Comparison of ENCODE assay signal across 8 mouse cellular contexts in the genomic region with DNA sequence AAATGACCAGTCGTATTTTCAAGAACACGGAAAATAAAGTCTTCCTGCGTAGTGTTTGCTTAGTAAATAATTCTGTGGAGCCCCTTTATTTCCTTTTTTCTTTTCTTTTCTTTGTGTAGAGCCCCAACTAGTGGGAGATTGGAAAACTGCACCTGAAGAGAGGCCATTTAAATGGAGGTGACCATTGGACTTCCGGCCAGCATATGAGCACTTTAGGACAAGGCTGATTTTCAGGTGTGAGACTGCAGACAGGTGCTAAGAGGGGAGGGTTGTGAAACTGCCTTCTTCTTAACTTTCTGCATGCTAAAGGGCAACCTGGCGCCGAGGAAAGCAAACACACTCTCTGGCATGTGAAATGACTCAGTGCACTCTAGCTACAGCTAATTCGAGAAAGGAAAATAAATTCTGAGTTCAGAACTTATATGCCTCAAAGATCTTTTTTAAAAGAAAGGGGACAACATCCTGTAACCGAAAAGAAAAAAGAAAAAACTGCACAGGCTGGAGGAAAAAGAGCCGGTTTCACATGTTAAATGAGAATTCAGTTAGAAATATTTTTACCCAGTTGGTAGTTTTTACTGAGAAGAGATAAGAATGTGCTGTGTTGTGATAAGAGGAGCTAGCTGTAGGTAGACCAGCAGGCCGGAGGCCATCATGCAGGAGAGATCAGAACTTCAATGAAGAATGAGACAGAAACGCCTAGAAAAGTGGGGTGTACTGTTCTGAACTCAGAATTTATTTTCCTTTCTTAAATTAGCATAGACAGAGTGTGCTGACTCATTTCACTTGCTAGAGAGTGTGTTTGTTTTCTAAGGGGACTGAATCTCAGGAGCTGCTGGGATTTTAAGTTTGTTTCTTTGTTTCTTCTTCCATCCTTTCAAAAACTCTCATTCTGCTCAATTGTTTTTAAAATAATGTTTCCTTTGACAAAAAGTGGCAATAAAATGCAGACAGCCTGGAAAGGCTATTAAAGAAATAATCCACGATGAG.
A peak's percentile ranks its signal among the peaks of the same experiment; 100 is the strongest.
DNase-seq lines count a peak whose midpoint lies in the region; ATAC-seq and TF ChIP-seq lines count a peak whose summit lies in the region.

No protein-coding gene starts in this region.

- no peak for TF ChIP-seq POLR2A in bone marrow macrophage, adult 2 months (IDR thresholded peaks at IDR 0.05; ENCODE audit: borderline replicate concordance, low read depth, low read length)

- H3K4me2 ChIP-seq in hindbrain, embryonic 12.5 days (replicated peaks): peak overlapping the region; percentile 65

- ATAC-seq in hindbrain, embryonic 12.5 days (ENCODE audit: low FRiP score): peak; percentile 18; the same call in 1 of the 2 replicates

- peak overlapping the region; percentile 61 for H3K9ac ChIP-seq in hindbrain, embryonic 12.5 days

- TF ChIP-seq CTCF in bone marrow macrophage, adult 2 months (IDR thresholded peaks at IDR 0.05; ENCODE audit: low read depth, low read length): 0 out of 2 replicates have a peak, but pooled peaks have one; percentile 24

- no peak overlapping the region for H3K27ac ChIP-seq in bone marrow macrophage, adult 2 months (ENCODE audit: insufficient read depth, low read depth, low read length)
- peak overlapping the region; percentile 85 for H3K27ac ChIP-seq in hindbrain, embryonic 12.5 days

- peak overlapping the region; percentile 31 for H3K4me3 ChIP-seq in bone marrow macrophage, adult 2 months (ENCODE audit: insufficient read depth, low read length)
- H3K4me3 ChIP-seq in erythroblast, embryonic 14.5 days (replicated peaks): peak overlapping the region; percentile 58
- peak overlapping the region; percentile 33 for H3K4me3 ChIP-seq in hindbrain, embryonic 12.5 days

- WGBS in hindbrain, embryonic 12.5 days: 48% methylated on average over 12 of the region's 12 CpGs

- peaks cover 15% of the 10 kb centered on the region for H3K4me1 ChIP-seq in bone marrow macrophage, adult 2 months (ENCODE audit: control insufficient read depth, insufficient read depth, low read length)
- peaks cover 37% of the 10 kb centered on the region for H3K4me1 ChIP-seq in erythroblast, embryonic 14.5 days (ENCODE audit: control insufficient read depth)
- H3K4me1 ChIP-seq in hindbrain, embryonic 12.5 days: peaks cover 19% of the 10 kb centered on the region

- no peaks in the 10 kb centered on the region for H3K36me3 ChIP-seq in erythroblast, embryonic 14.5 days (ENCODE audit: control insufficient read depth)
- H3K36me3 ChIP-seq in hindbrain, embryonic 12.5 days: no peaks in the 10 kb centered on the region

- no peaks in the 10 kb centered on the region for H3K27me3 ChIP-seq in erythroblast, embryonic 14.5 days (ENCODE audit: control insufficient read depth)
- H3K27me3 ChIP-seq in hindbrain, embryonic 12.5 days: no peaks in the 10 kb centered on the region

- DNase-seq in adrenal gland, adult (ENCODE audit: inconsistent age in 2 of 2, low spot score in 1 of 2): peak; percentile 29 to 90
- no peak for DNase-seq in adrenal gland, adult 8-10 months
- peak; percentile 25 for DNase-seq in layer of hippocampus, adult 9-11 months
- peak; percentile 85 for DNase-seq in lung, postnatal 10 days
- DNase-seq in retina, adult 2 months (ENCODE audit: low read depth, low spot score): peak; percentile 49

- no peaks in the 10 kb centered on the region for H3K9me3 ChIP-seq in erythroblast, embryonic 14.5 days (ENCODE audit: control insufficient read depth, low read length)
- no peaks in the 10 kb centered on the region for H3K9me3 ChIP-seq in hindbrain, embryonic 12.5 days (replicated peaks)
